Mouse (Mus musculus) CH12.LX (cell line): ENCODE results near the gene Scamp2. TPM values are rescaled to one million over a fixed set of nuclear protein-coding genes. Genes with fewer than 3 reads are reported as not detected.
A peak's percentile ranks its signal among the peaks of the same experiment; 100 is the strongest.

ENCODE experiments used
- DNase-seq: peaks from one replicate; pipeline ENCODE4 v3.0.0-alpha.2; 2013; ENCODE audit errors: extremely low read depth
- H3K27ac ChIP-seq: 2 replicates; pipeline ENCODE4 v1.5.1; 2012; ENCODE audit warnings: low read depth, mild to moderate bottlenecking, control low read depth, moderate library complexity; ENCODE audit not compliant: insufficient read depth
- H3K27me3 ChIP-seq: replicated peaks from 2 replicates; pipeline ENCODE3; 2012; ENCODE audit warnings: inconsistent platforms
- H3K36me3 ChIP-seq, 2 experiments: replicated peaks in 1 of 2; 2 replicates each; pipeline versions ENCODE3 to v1.6.1; 2012; ENCODE audit warnings: inconsistent platforms in 1 of 2, low read length in 1 of 2, mild to moderate bottlenecking in 1 of 2, mixed read lengths in 1 of 2, moderate library complexity in 1 of 2; ENCODE audit not compliant: control insufficient read depth in 1 of 2, insufficient read depth in 1 of 2
- H3K4me1 ChIP-seq, 2 experiments: 2 replicates each; pipeline ENCODE4 v1.6.1; 2012; ENCODE audit warnings: inconsistent platforms in 1 of 2, moderate library complexity in 1 of 2; ENCODE audit not compliant: insufficient read depth in 2 of 2, control insufficient read depth in 1 of 2
- H3K4me2 ChIP-seq: 2 replicates; pipeline ENCODE4 v1.6.1; 2012; ENCODE audit warnings: low read depth, mild to moderate bottlenecking, control low read depth; ENCODE audit not compliant: poor library complexity, insufficient read depth, severe bottlenecking
- H3K4me3 ChIP-seq, 3 experiments: fragments of 150-350 bp in 1 of 3; sonication (generic) in 1 of 3; replicated peaks in 1 of 3; 2 replicates each; pipeline versions ENCODE3 to v1.5.1; 2011 to 2012; ENCODE audit warnings: low read depth in 2 of 3, low read length in 2 of 3, mild to moderate bottlenecking in 2 of 3, moderate library complexity in 2 of 3, control low read depth in 1 of 3, improper control_type of control experiment in 1 of 3, inconsistent platforms in 1 of 3, mixed read lengths in 1 of 3; ENCODE audit not compliant: poor library complexity in 1 of 3
- H3K79me2 ChIP-seq: replicated peaks from 2 replicates; pipeline ENCODE4 v1.6.1; 2012; ENCODE audit warnings: mild to moderate bottlenecking, moderate library complexity; ENCODE audit not compliant: control insufficient read depth, poor library complexity, insufficient read depth, severe bottlenecking; ENCODE audit errors: extremely low read depth
- H3K9ac ChIP-seq: 2 replicates; pipeline ENCODE4 v1.6.1; 2012; ENCODE audit warnings: low read depth, mild to moderate bottlenecking, control low read depth, moderate library complexity; ENCODE audit not compliant: insufficient read depth
- H3K9me3 ChIP-seq: replicated peaks from 2 replicates; pipeline ENCODE3; 2012; ENCODE audit warnings: low read length, inconsistent platforms, mixed read lengths
- CHD1 ChIP-seq: IDR thresholded peaks from 2 replicates; pipeline ENCODE4 v1.6.1; 2012; ENCODE audit warnings: low read depth, low read length, improper control_type of control experiment, inconsistent platforms
- CHD2 ChIP-seq: IDR thresholded peaks from 2 replicates; pipeline ENCODE4 v1.6.1; 2011; ENCODE audit warnings: low read length, improper control_type of control experiment
- CTCF ChIP-seq, 2 experiments: IDR thresholded peaks in 1 of 2; conservative IDR thresholded peaks in 1 of 2; 2 replicates each; pipeline ENCODE4 v1.5.1; 2011 to 2012; ENCODE audit warnings: low read depth in 2 of 2, low read length in 2 of 2, improper control_type of control experiment in 1 of 2, inconsistent platforms in 1 of 2, mild to moderate bottlenecking in 1 of 2, moderate library complexity in 1 of 2
- E2F4 ChIP-seq: IDR thresholded peaks from 2 replicates; pipeline ENCODE4 v1.6.1; 2011; ENCODE audit warnings: low read depth, low read length, improper control_type of control experiment; ENCODE audit not compliant: insufficient replicate concordance
- ELF1 ChIP-seq: IDR thresholded peaks from 2 replicates; pipeline ENCODE4 v1.6.1; 2014; ENCODE audit warnings: low read depth, mild to moderate bottlenecking, inconsistent platforms, low read length, improper control_type of control experiment
- GABPA ChIP-seq: IDR thresholded peaks from 2 replicates; pipeline ENCODE4 v1.6.1; 2012; ENCODE audit warnings: low read depth, low read length, improper control_type of control experiment, inconsistent platforms; ENCODE audit not compliant: insufficient replicate concordance
- HCFC1 ChIP-seq: IDR thresholded peaks from 2 replicates; pipeline ENCODE4 v1.6.1; 2012; ENCODE audit warnings: low read depth, mild to moderate bottlenecking, inconsistent platforms, low read length, improper control_type of control experiment
- JUN ChIP-seq: IDR thresholded peaks from 2 replicates; pipeline ENCODE4 v1.6.1; 2011; ENCODE audit warnings: low read depth, mild to moderate bottlenecking, low read length, improper control_type of control experiment, moderate library complexity; ENCODE audit not compliant: insufficient read depth
- JUND ChIP-seq: conservative IDR thresholded peaks from 2 replicates; pipeline ENCODE4 v1.6.1; 2011; ENCODE audit warnings: low read depth, low read length, improper control_type of control experiment
- MAFK ChIP-seq: IDR thresholded peaks from 2 replicates; pipeline ENCODE4 v1.6.1; 2011; ENCODE audit warnings: low read length, improper control_type of control experiment; ENCODE audit not compliant: insufficient replicate concordance
- MAX ChIP-seq: IDR thresholded peaks from 2 replicates; pipeline ENCODE4 v1.6.1; 2011; ENCODE audit warnings: low read length, improper control_type of control experiment
- MAZ ChIP-seq: IDR thresholded peaks from 2 replicates; pipeline ENCODE4 v1.6.1; 2012; ENCODE audit warnings: low read depth, mild to moderate bottlenecking, inconsistent platforms, low read length, improper control_type of control experiment, moderate library complexity
- MEF2A ChIP-seq: IDR thresholded peaks from 2 replicates; pipeline ENCODE4 v1.6.1; 2014; ENCODE audit warnings: low read depth, mild to moderate bottlenecking, inconsistent platforms, low read length, improper control_type of control experiment, borderline replicate concordance
- MXI1 ChIP-seq: IDR thresholded peaks from 2 replicates; pipeline ENCODE4 v1.6.1; 2011; ENCODE audit warnings: mild to moderate bottlenecking, low read depth, low read length, improper control_type of control experiment
- MYC ChIP-seq: IDR thresholded peaks from 2 replicates; pipeline ENCODE4 v1.6.1; 2011; ENCODE audit warnings: low read depth, mild to moderate bottlenecking, improper control_type of control experiment, low read length
- NELFE ChIP-seq: IDR thresholded peaks from 2 replicates; pipeline ENCODE4 v1.6.1; 2011; ENCODE audit warnings: low read depth, low read length, improper control_type of control experiment
- PAX5 ChIP-seq: IDR thresholded peaks from 2 replicates; pipeline ENCODE4 v1.6.1; 2012; ENCODE audit warnings: low read length, inconsistent platforms, mixed read lengths
- POLR2AphosphoS2 ChIP-seq: IDR thresholded peaks from 2 replicates; pipeline ENCODE4 v1.6.1; 2011; ENCODE audit warnings: low read depth, low read length, improper control_type of control experiment
- RAD21 ChIP-seq: IDR thresholded peaks from 2 replicates; pipeline ENCODE4 v1.6.1; 2011; ENCODE audit warnings: low read depth, mild to moderate bottlenecking, low read length, improper control_type of control experiment, moderate library complexity
- RCOR1 ChIP-seq: conservative IDR thresholded peaks from 2 replicates; pipeline ENCODE4 v1.6.1; 2012; ENCODE audit warnings: low read depth, mild to moderate bottlenecking, inconsistent platforms, low read length, improper control_type of control experiment
- SIN3A ChIP-seq: IDR thresholded peaks from 2 replicates; pipeline ENCODE4 v1.6.1; 2012; ENCODE audit warnings: low read length, improper control_type of control experiment, inconsistent platforms
- SMC3 ChIP-seq: IDR thresholded peaks from 2 replicates; pipeline ENCODE4 v1.6.1; 2011; ENCODE audit warnings: low read depth, low read length, improper control_type of control experiment
- TBP ChIP-seq: conservative IDR thresholded peaks from 2 replicates; pipeline ENCODE4 v1.6.1; 2011; ENCODE audit warnings: low read depth, low read length, improper control_type of control experiment
- UBTF ChIP-seq: IDR thresholded peaks from 2 replicates; pipeline ENCODE4 v1.6.1; 2012; ENCODE audit warnings: low read depth, mild to moderate bottlenecking, inconsistent platforms, low read length, improper control_type of control experiment, moderate library complexity
- USF1 ChIP-seq: IDR thresholded peaks from 2 replicates; pipeline ENCODE4 v1.6.1; 2014; ENCODE audit warnings: low read depth, mild to moderate bottlenecking, inconsistent platforms, low read length, improper control_type of control experiment
- ZNF384 ChIP-seq: IDR thresholded peaks from 2 replicates; pipeline ENCODE4 v1.6.1; 2012; ENCODE audit warnings: low read depth, low read length, improper control_type of control experiment, inconsistent platforms
- dilution Hi-C: fragments of 300-500 bp; cut with MboI; formaldehyde crosslinking; loops from 2 replicates; pipeline ENCODE4 v1.14.3; 2020; ENCODE audit warnings: low sequenced_read_pairs; ENCODE audit not compliant: extremely low pct_unique_long_range_greater_than_20kb, extremely low pct_ligation_motif_present
- in situ Hi-C: fragments of 300-500 bp; cut with MboI; formaldehyde crosslinking; loops from 3 replicates; pipeline ENCODE4 v1.14.3; 2019; ENCODE audit warnings: low sequenced_read_pairs, low pct_ligation_motif_present, low pct_unique_long_range_greater_than_20kb, mixed read lengths
- polyA plus RNA-seq: library from polyadenylated mRNA; unstranded; fragments of >175 nt; gene quantifications from 2 replicates; pipeline ENCODE4 v1.2.1, GENCODE M21; 2012; ENCODE audit warnings: low read depth; ENCODE audit not compliant: insufficient read length
- total RNA-seq, 2 experiments: library from RNA; depleted of rRNA; stranded (reverse); fragments of 300-350 nt in 1 of 2; fragments of >200 nt in 1 of 2; gene quantifications; 2 replicates each; pipeline ENCODE4 v1.2.3; 2012 to 2014

Scamp2 gene
- total and polyA plus RNA-seq, 3 experiments, result 46.4 to 91.6 (median 52.2) TPM

GRCm38 (mm10) chr9:57541312-57541711 is 19.4 kb upstream of the Scamp2 start:
- H3K4me3 ChIP-seq, result no peak overlapping the region
- DNase-seq, result no peak
- H3K9ac ChIP-seq, result no peak overlapping the region
- H3K36me3 ChIP-seq, result peaks cover 58 to 76% of the 10 kb centered on the region in 2 experiments
- H3K4me1 ChIP-seq, result peaks cover 7 to 23% of the 10 kb centered on the region in 2 experiments
- H3K27me3 ChIP-seq, result no peaks in the 10 kb centered on the region
- TF ChIP-seq GABPA (no peak), ZNF384 (peak; percentile 96), USF1 (no peak), JUND (no peak), MAZ (no peak), E2F4 (no peak), NELFE (no peak), ELF1 (no peak), JUN (no peak), CTCF (conservative IDR thresholded peaks at IDR 0.05 in 1 of 2, IDR thresholded peaks at IDR 0.05 in 1 of 2; ENCODE audit: low read depth in 2 of 2, low read length in 2 of 2) (peak; percentile 71 to 78), POLR2AphosphoS2 (no peak), HCFC1 (no peak), SIN3A (no peak), CHD2 (no peak), MXI1 (no peak), MAX (no peak), MYC (no peak), UBTF (no peak), MEF2A (no peak), RAD21 (peak; percentile 68), MAFK (no peak), TBP (no peak), CHD1 (no peak), SMC3 (peak; percentile 71), RCOR1 (no peak), PAX5 (no peak)
- in situ Hi-C loops (no loop called here), dilution Hi-C loops (no loop called here)
- H3K9me3 ChIP-seq, result no peaks in the 10 kb centered on the region
- peaks cover 10% of the 10 kb centered on the region for H3K79me2 ChIP-seq
- no peak overlapping the region for H3K4me2 ChIP-seq
- H3K27ac ChIP-seq, result no peak overlapping the region
